Mouse (Mus musculus) liver, postnatal 0 days (tissue): ENCODE results near the gene Ercc4. TPM values are rescaled to one million over a fixed set of nuclear protein-coding genes. Genes with fewer than 3 reads are reported as not detected.
A peak's percentile ranks its signal among the peaks of the same experiment; 100 is the strongest.

ENCODE experiments used
- ATAC-seq: fragments of 200-750 bp; cut with Nextera tagmentation; 2 replicates; pipeline ENCODE4 v1.8.0; 2017; ENCODE audit warnings: mild to moderate bottlenecking, moderate library complexity
- DNase-seq: peaks from one replicate; pipeline ENCODE4 v3.0.0-alpha.2; 2016
- H3K27ac ChIP-seq: fragments of 300-500 bp; sonication (generic); 2 replicates; pipeline ENCODE4 v1.5.1; 2014; ENCODE audit warnings: antibody characterized with exemption, moderate library complexity, mild to moderate bottlenecking, low read depth
- H3K27me3 ChIP-seq: fragments of 300-500 bp; sonication (generic); 2 replicates; pipeline ENCODE4 v1.6.1; 2014; ENCODE audit warnings: low read length, control low read depth, mixed read lengths; ENCODE audit not compliant: insufficient read depth
- H3K36me3 ChIP-seq: fragments of 300-500 bp; sonication (generic); replicated peaks from 2 replicates; pipeline ENCODE4 v1.6.1; 2014; ENCODE audit warnings: mild to moderate bottlenecking, control low read depth, low read length, moderate library complexity, mixed read lengths; ENCODE audit not compliant: insufficient read depth
- H3K4me1 ChIP-seq: fragments of 300-500 bp; sonication (generic); 2 replicates; pipeline ENCODE4 v1.6.1; 2014; ENCODE audit warnings: antibody characterized with exemption, mild to moderate bottlenecking, control low read depth; ENCODE audit not compliant: insufficient read depth
- H3K4me2 ChIP-seq: fragments of 300-500 bp; sonication (generic); 2 replicates; pipeline ENCODE4 v1.6.1; 2014; ENCODE audit warnings: low read depth, mild to moderate bottlenecking, low read length, moderate library complexity, mixed read lengths
- H3K4me3 ChIP-seq: fragments of 300-500 bp; sonication (generic); 2 replicates; pipeline ENCODE4 v1.5.1; 2014; ENCODE audit warnings: low read depth, low read length
- H3K9ac ChIP-seq: fragments of 300-500 bp; sonication (generic); replicated peaks from 2 replicates; pipeline ENCODE4 v1.6.1; 2014; ENCODE audit warnings: mild to moderate bottlenecking, moderate library complexity
- H3K9me3 ChIP-seq: fragments of 300-500 bp; sonication (generic); 2 replicates; pipeline ENCODE4 v1.6.1; 2016; ENCODE audit warnings: mild to moderate bottlenecking, control low read depth, low read length, mixed read lengths
- CTCF ChIP-seq: sonication (generic); IDR thresholded peaks from 2 replicates; pipeline ENCODE4 v1.5.1; 2016; ENCODE audit warnings: antibody characterized with exemption, low read depth
- EP300 ChIP-seq: IDR thresholded peaks from 2 replicates; pipeline ENCODE4 v1.6.1; 2016; ENCODE audit warnings: antibody characterized with exemption, low read depth, mild to moderate bottlenecking
- WGBS: fragments of 180-500 bp; shearing (Covaris S2); extraction: QIAGEN DNeasy Blood & Tissue Kit; methylation state at CpG from one replicate; pipeline ENCODE4 v1.1.7; 2014; ENCODE audit not compliant: insufficient replicate concordance; 5-methylcytosine and 5-hydroxymethylcytosine counted together
- polyA plus RNA-seq: library from polyadenylated mRNA; unstranded; fragments of >200 nt; fragmentation: Nextera tagmentation; extraction: Ambion mirVana; gene quantifications from 2 replicates; pipeline ENCODE4 v1.2.1, GENCODE M21; 2015

Gene Ercc4
- polyA plus RNA-seq, 1 experiment from 2014 or later = 3.2 TPM

DNA sequence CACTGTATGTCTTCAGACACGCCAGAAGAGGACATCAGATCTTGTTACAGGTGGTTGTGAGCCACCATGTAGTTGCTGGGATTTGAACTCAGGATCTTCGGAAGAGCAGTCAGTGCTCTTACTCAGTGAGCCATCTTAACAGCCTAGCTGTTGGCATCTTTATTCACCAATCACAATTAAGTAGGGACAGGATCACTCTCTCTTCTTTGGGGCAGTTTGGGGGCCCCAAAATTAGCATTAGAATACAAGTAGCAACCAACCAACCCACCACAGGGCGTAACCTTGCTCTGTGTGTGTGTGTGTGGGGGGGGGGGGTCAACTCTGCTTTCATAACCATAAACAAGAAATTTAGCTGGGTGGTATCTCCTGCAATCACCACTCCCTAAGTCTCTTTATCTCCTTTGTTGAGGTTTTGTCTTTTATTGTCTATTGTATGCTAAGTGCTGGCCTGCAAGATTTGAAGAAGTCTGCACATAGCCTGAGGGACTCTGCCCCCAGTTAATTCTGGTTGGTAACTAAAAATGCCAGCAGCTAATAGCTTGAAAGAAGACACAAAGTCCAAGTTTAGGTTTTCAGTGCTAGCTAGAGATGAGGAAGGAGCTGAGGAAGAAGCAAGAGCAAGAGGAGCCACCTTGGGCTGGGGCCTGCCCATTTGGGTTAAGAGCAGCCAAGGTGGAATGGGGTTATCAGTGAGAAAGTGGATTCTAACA lies 10.3 kb downstream of the Ercc4 start:
- no peak overlapping the region for H3K27ac ChIP-seq
- no peaks in the 10 kb centered on the region for H3K27me3 ChIP-seq
- TF ChIP-seq EP300 = no peak
- no peak for TF ChIP-seq CTCF
- H3K36me3 ChIP-seq = peaks cover 23% of the 10 kb centered on the region
- no peak for DNase-seq
- H3K9ac ChIP-seq = no peak overlapping the region
- no peak overlapping the region for H3K4me3 ChIP-seq
- no peaks in the 10 kb centered on the region for H3K4me1 ChIP-seq
- H3K4me2 ChIP-seq = no peak overlapping the region
- no peak for ATAC-seq
- WGBS = 78% methylated on average over 3 of the region's 3 CpGs
- no peaks in the 10 kb centered on the region for H3K9me3 ChIP-seq

DNA sequence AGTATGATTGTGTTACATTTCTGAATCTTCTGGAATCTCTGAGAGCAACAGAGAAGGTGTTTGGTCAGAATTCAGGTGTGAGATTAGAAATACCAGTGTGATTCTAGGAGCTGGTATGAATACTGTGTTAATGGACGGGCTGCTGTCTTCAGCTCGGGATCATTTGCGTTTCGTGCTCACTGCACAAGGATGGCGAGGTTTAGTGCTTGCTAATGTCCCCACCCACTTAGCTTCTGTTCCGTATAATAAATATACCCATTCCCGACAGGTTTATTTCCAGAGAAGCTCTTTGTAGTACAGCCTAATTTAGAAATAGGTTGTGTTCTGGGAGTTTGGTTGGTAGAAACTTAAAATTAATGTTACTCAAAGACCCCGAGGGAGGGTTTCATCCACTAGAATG lies 15.9 kb downstream of the Ercc4 start:
- H3K4me3 ChIP-seq = no peak overlapping the region
- no peak for ATAC-seq

DNA sequence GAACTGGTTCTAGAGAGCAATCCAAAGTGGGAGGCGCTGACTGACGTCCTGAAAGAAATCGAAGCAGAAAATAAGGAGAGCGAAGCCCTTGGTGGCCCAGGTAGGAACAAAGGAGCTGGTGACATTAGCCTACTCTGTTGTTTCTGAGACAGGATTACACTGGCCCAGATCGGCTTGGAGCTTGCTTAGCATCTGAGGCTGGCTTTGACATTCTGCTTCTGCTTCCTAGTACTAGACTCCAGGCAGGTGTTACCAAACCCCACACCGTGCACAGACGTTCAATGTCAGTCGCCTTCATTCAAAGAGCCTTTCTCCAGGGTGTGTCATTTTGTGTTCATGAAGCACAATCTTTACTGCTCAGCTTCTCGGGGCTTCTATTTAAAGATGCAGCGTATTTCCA lies 18.1 kb downstream of the Ercc4 start:
- Histone ChIP-seq H3K4me3 (no peak overlapping the region), H3K27me3 (no peaks in the 10 kb centered on the region), H3K4me1 (no peaks in the 10 kb centered on the region), H3K36me3 (peaks cover 64% of the 10 kb centered on the region), H3K9ac (no peak overlapping the region), H3K4me2 (no peak overlapping the region), H3K27ac (no peak overlapping the region), H3K9me3 (no peaks in the 10 kb centered on the region)
- WGBS = 90% methylated on average over 10 of the region's 10 CpGs
- ATAC-seq (no peak), DNase-seq (no peak)
- TF ChIP-seq EP300 = no peak
- TF ChIP-seq CTCF = no peak

More for the DNA sequence above, 15.9 kb downstream of the Ercc4 start:
- Histone ChIP-seq H3K9me3 (no peaks in the 10 kb centered on the region), H3K9ac (no peak overlapping the region), H3K36me3 (peaks cover 49% of the 10 kb centered on the region), H3K27me3 (no peaks in the 10 kb centered on the region), H3K4me2 (no peak overlapping the region), H3K27ac (no peak overlapping the region), H3K4me1 (no peaks in the 10 kb centered on the region)
- WGBS = 86% methylated on average over 8 of the region's 8 CpGs
- TF ChIP-seq CTCF = no peak
- no peak for TF ChIP-seq EP300
- no peak for DNase-seq

DNA sequence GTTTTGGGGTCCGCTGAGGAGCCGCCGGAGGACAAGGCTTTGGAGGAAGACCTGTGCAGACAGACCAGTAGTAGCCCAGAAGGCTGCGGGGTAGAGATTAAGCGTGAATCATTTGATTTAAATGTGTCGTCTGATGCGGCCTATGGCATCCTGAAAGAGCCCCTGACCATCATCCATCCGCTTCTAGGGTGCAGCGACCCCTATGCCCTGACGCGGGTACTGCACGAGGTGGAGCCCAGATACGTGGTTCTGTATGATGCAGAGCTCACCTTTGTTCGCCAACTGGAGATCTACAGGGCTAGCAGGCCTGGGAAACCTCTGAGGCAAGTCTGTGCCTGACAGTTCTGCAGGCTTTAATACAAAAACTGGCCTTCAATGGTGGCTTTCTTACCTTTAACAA lies 20.9 kb downstream of the Ercc4 start:
- H3K9ac ChIP-seq = no peak overlapping the region
- no peaks in the 10 kb centered on the region for H3K27me3 ChIP-seq
- H3K4me3 ChIP-seq = no peak overlapping the region
- peaks cover 52% of the 10 kb centered on the region for H3K36me3 ChIP-seq
- TF ChIP-seq CTCF (peak; percentile 73), EP300 (no peak)
- no peak overlapping the region for H3K27ac ChIP-seq
- no peaks in the 10 kb centered on the region for H3K9me3 ChIP-seq
- DNase-seq (peak; percentile 48), ATAC-seq (no peak)
- H3K4me1 ChIP-seq = no peaks in the 10 kb centered on the region
- WGBS = 67% methylated on average over 14 of the region's 14 CpGs
- no peak overlapping the region for H3K4me2 ChIP-seq

DNA sequence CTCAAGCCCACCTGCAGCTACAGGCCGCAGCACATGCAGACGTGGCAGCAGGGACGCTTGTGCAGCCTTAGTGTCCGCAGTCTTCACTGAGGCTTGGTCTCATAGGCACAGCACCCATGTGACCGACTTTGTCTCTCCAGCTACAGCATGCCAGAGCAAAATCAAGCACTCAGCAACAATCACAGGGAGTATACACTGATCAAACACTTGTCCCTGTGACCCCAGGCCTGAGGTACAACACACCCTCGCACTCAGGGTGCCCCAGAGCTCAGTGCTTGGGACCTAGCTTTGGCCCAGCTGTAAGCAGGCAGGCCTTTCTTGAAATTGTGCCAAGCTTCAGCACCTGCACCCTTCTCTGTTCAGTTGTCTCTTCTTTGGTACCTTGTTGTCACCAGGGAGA lies 31.7 kb downstream of the Ercc4 start:
- Histone ChIP-seq H3K4me2 (no peak overlapping the region), H3K4me3 (no peak overlapping the region)

DNA sequence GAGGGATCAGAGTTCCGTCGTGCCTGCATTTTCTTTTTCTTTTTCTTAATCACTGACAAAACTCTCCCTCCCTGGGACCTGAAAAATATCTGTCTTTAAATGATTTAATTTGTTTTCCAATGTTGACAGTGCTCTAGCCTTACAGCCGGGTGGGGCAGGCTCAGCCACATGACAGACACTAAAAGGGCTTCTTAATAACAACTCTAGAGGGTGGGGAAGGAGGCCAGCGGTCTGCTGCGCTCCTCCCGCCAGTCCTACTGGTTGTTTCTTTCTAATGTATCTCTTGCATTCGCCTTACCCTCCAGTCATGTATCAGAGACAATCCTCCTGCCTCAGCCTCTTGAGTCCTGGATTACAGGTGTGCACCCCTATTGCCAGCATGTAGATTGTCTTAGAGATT lies 34.4 kb downstream of the Ercc4 start:
- no peak for TF ChIP-seq CTCF
- no peak for TF ChIP-seq EP300
- WGBS = 90% methylated on average over 7 of the region's 7 CpGs
- Histone ChIP-seq H3K9me3 (no peaks in the 10 kb centered on the region), H3K36me3 (peaks cover 35% of the 10 kb centered on the region), H3K4me2 (no peak overlapping the region), H3K27ac (no peak overlapping the region), H3K4me1 (no peaks in the 10 kb centered on the region), H3K4me3 (no peak overlapping the region), H3K27me3 (no peaks in the 10 kb centered on the region), H3K9ac (no peak overlapping the region)
- DNase-seq (no peak), ATAC-seq (no peak)

More for the DNA sequence above, 31.7 kb downstream of the Ercc4 start:
- no peak for DNase-seq
- Histone ChIP-seq H3K9me3 (no peaks in the 10 kb centered on the region), H3K27me3 (no peaks in the 10 kb centered on the region), H3K27ac (no peak overlapping the region), H3K4me1 (no peaks in the 10 kb centered on the region), H3K9ac (no peak overlapping the region), H3K36me3 (peaks cover 12% of the 10 kb centered on the region; the same call in 1 of the 2 replicates)
- TF ChIP-seq CTCF (no peak), EP300 (no peak)
- no peak for ATAC-seq
- WGBS = 88% methylated on average over 6 of the region's 6 CpGs
